Mouse (Mus musculus) hematopoietic stem cell, adult 5-6 weeks (primary cell): ENCODE measurements at regions not wholly inside any gene's neighbourhood (a gene's known extent, or its start where the extent isn't known, plus 50 kb on each side); places are given as distances from the start of the nearest gene placed in this dataset.

Experiments
- ATAC-seq, 2 experiments: fragments of 125-278 bp in 1 of 2; replicated peaks in 1 of 2; 2 replicates each; pipeline ENCODE4 v1.8.0; 2016 to 2017; ENCODE audit warnings: inconsistent platforms in 2 of 2, mild to moderate bottlenecking in 2 of 2, moderate number of reproducible peaks in 2 of 2, low read depth in 1 of 2, moderate TSS enrichment in 1 of 2; ENCODE audit not compliant: low FRiP score in 2 of 2, poor library complexity in 2 of 2, severe bottlenecking in 2 of 2, insufficient read depth in 1 of 2, low TSS enrichment in 1 of 2

GRCm38 (mm10) chr9:122437464-122437863 lies 86.1 kb downstream of the Abhd5 start:
- ATAC-seq, result no peak

GRCm38 (mm10) chr9:122446387-122447105 lies 95.1 kb downstream of the Abhd5 start:
- no peak for ATAC-seq

GRCm38 (mm10) chr9:122447568-122447967 lies 96.2 kb downstream of the Abhd5 start:
- no peak for ATAC-seq

GRCm38 (mm10) chr9:122448342-122448741 lies 96.9 kb downstream of the Abhd5 start:
- ATAC-seq, result no peak

GRCm38 (mm10) chr9:122450524-122450923 lies 99.1 kb downstream of the Abhd5 start:
- no peak for ATAC-seq

- no peak for ATAC-seq
Measured at GRCm38 (mm10) chr9:122455301-122455700, 103.9 kb downstream of the Abhd5 start.

GRCm38 (mm10) chr9:122455779-122456178 lies 104.4 kb downstream of the Abhd5 start:
- no peak for ATAC-seq

GRCm38 (mm10) chr9:122459491-122459890 lies 108.1 kb downstream of the Abhd5 start:
- ATAC-seq, result no peak

GRCm38 (mm10) chr9:122471539-122471938 lies 120.1 kb downstream of the Abhd5 start:
- ATAC-seq, result no peak

GRCm38 (mm10) chr9:122476356-122476755 lies 124.9 kb downstream of the Abhd5 start:
- ATAC-seq, result peak; percentile 59 to 68; a peak in 2 of 4 replicates

GRCm38 (mm10) chr9:122487001-122487400 lies 135.6 kb downstream of the Abhd5 start:
- ATAC-seq, result no peak

GRCm38 (mm10) chr9:122494691-122495090 lies 143.3 kb downstream of the Abhd5 start:
- ATAC-seq, result no peak

- ATAC-seq, result no peak
Measured at GRCm38 (mm10) chr9:122496482-122496985, 145.1 kb downstream of the Abhd5 start.

- ATAC-seq, result no peak
Measured at GRCm38 (mm10) chr9:122501864-122502341, 150.5 kb downstream of the Abhd5 start.

- ATAC-seq, result no peak
Measured at GRCm38 (mm10) chr9:122521569-122521968, 170.2 kb downstream of the Abhd5 start.

GRCm38 (mm10) chr9:122525621-122526055 lies 174.2 kb downstream of the Abhd5 start:
- ATAC-seq, result no peak

GRCm38 (mm10) chr9:122528267-122528666 lies 176.9 kb downstream of the Abhd5 start:
- no peak for ATAC-seq

GRCm38 (mm10) chr9:122529721-122530120 lies 178.3 kb downstream of the Abhd5 start:
- ATAC-seq, result no peak

- ATAC-seq, result no peak
Measured at GRCm38 (mm10) chr9:122531806-122532205, 180.4 kb downstream of the Abhd5 start.
